Mouse (Mus musculus) T-helper 2 cell (primary cell): Measurements from ENCODE around the gene Dhx36.

Experiments
- in situ Hi-C: fragments of 300-600 bp; cut with MboI, MseI; formaldehyde crosslinking; loops from one replicate; pipeline ENCODE4 v1.15.1; 2025; ENCODE audit warnings: high pct_unique_total_duplicates

The Dhx36 gene

GRCm38 (mm10) chr3:62435923-62436322, 70.9 kb downstream of the Dhx36 start:
- in situ Hi-C loops: no loop called here

GRCm38 (mm10) chr3:62433675-62434074, 73.1 kb downstream of the Dhx36 start:
- in situ Hi-C loops: no loop called here

GRCm38 (mm10) chr3:62418387-62419138, 88.2 kb downstream of the Dhx36 start:
- in situ Hi-C loops: no loop called here
